9 mouse cellular contexts compared by ENCODE assay signal in genomic region chr1:167669796-167670195, GRCm38 (mm10). TPM values are rescaled to one million over a fixed set of nuclear protein-coding genes. Genes with fewer than 3 reads are reported as not detected.
A peak's percentile ranks its signal among the peaks of the same experiment; 100 is the strongest.
DNase-seq lines count a peak whose midpoint lies in the region; ATAC-seq and TF ChIP-seq lines count a peak whose summit lies in the region.
"Had no signal": no experiment of that assay in that cellular context is flagged by ENCODE, and none has a peak within 500 bp of the region (broad histone marks: within the 10 kb centered on the region; RNA-seq: fewer than 3 reads in every experiment).

No protein-coding gene starts in this region.

- WGBS in midbrain, embryonic 13.5 days, result 31% methylated on average over 6 of the region's 6 CpGs
- WGBS in midbrain, embryonic 15.5 days, result 37% methylated on average over 6 of the region's 6 CpGs
- WGBS in liver, postnatal 0 days (ENCODE audit: insufficient replicate concordance), result 29% methylated on average over 6 of the region's 6 CpGs

- intact Hi-C loops in heart, postnatal 14 days (cut with DNase I), result no loop called here

- peak; percentile 72 for DNase-seq in adrenal gland, postnatal 10 days
- peak; percentile 86 to 90 for DNase-seq in cerebellum, postnatal 14 days
- DNase-seq in heart, postnatal 14 days, result peak; percentile 52 to 65
- DNase-seq in liver, postnatal 0 days, result peak; percentile 68
- DNase-seq in right cerebral cortex, postnatal 4 days, result peak; percentile 38

- H3K9ac ChIP-seq in midbrain, embryonic 13.5 days (replicated peaks), result no peak overlapping the region
- no peak overlapping the region for H3K9ac ChIP-seq in midbrain, embryonic 15.5 days
- no peak overlapping the region for H3K9ac ChIP-seq in liver, postnatal 0 days (replicated peaks)
- H3K9ac ChIP-seq: midbrain, embryonic 12.5 days had no signal

- TF ChIP-seq CTCF in liver, postnatal 0 days (IDR thresholded peaks at IDR 0.05; ENCODE audit: low read depth), result peak; percentile 85

- no peak overlapping the region for H3K4me3 ChIP-seq in midbrain, embryonic 13.5 days (replicated peaks)
- no peak overlapping the region for H3K4me3 ChIP-seq in midbrain, embryonic 15.5 days
- H3K4me3 ChIP-seq in liver, postnatal 0 days (ENCODE audit: low read depth, low read length), result no peak overlapping the region
- H3K4me3 ChIP-seq: midbrain, embryonic 12.5 days had no signal

- 0 out of 2 replicates have a peak, but pooled peaks cover 3% of the 10 kb centered on the region for H3K4me1 ChIP-seq in midbrain, embryonic 13.5 days (replicated peaks)
- no peaks in the 10 kb centered on the region for H3K4me1 ChIP-seq in midbrain, embryonic 15.5 days
- H3K4me1 ChIP-seq in liver, postnatal 0 days (ENCODE audit: insufficient read depth), result no peaks in the 10 kb centered on the region
- H3K4me1 ChIP-seq: midbrain, embryonic 12.5 days had no signal

- TF ChIP-seq EP300 in liver, postnatal 0 days (IDR thresholded peaks at IDR 0.05; ENCODE audit: low read depth), result no peak

- no peaks in the 10 kb centered on the region for H3K36me3 ChIP-seq in midbrain, embryonic 13.5 days
- no peaks in the 10 kb centered on the region for H3K36me3 ChIP-seq in midbrain, embryonic 15.5 days (replicated peaks)
- H3K36me3 ChIP-seq in liver, postnatal 0 days (replicated peaks; ENCODE audit: insufficient read depth, low read length), result no peaks in the 10 kb centered on the region
- H3K36me3 ChIP-seq: midbrain, embryonic 12.5 days had no signal

- H3K27me3 ChIP-seq in midbrain, embryonic 13.5 days, result peaks cover 52% of the 10 kb centered on the region
- peaks cover 21% of the 10 kb centered on the region for H3K27me3 ChIP-seq in midbrain, embryonic 15.5 days (replicated peaks)
- peaks cover 15% of the 10 kb centered on the region; the same call in 1 of the 2 replicates for H3K27me3 ChIP-seq in liver, postnatal 0 days (ENCODE audit: insufficient read depth, low read length)

- no peaks in the 10 kb centered on the region for H3K9me3 ChIP-seq in midbrain, embryonic 13.5 days
- no peaks in the 10 kb centered on the region for H3K9me3 ChIP-seq in midbrain, embryonic 15.5 days
- H3K9me3 ChIP-seq in liver, postnatal 0 days (ENCODE audit: low read length), result no peaks in the 10 kb centered on the region
- H3K9me3 ChIP-seq: midbrain, embryonic 12.5 days had no signal

- H3K27ac ChIP-seq in midbrain, embryonic 13.5 days, result no peak overlapping the region
- no peak overlapping the region for H3K27ac ChIP-seq in midbrain, embryonic 15.5 days
- H3K27ac ChIP-seq in liver, postnatal 0 days (ENCODE audit: low read depth), result no peak overlapping the region
- H3K27ac ChIP-seq: midbrain, embryonic 12.5 days had no signal

- 0 out of 2 replicates have a peak, but pooled peaks have one; percentile 27 for ATAC-seq in midbrain, embryonic 13.5 days
- no peak for ATAC-seq in midbrain, embryonic 15.5 days (replicated peaks)
- ATAC-seq in liver, postnatal 0 days, result no peak

- no peak overlapping the region for H3K4me2 ChIP-seq in midbrain, embryonic 13.5 days (replicated peaks)
- no peak overlapping the region for H3K4me2 ChIP-seq in midbrain, embryonic 15.5 days
- H3K4me2 ChIP-seq in liver, postnatal 0 days (ENCODE audit: low read depth, low read length), result no peak overlapping the region
- H3K4me2 ChIP-seq: midbrain, embryonic 12.5 days had no signal

RNA-seq across cellular contexts. Expression of gene Lmx1a, which starts 19.2 kb away (rescaled TPM):
- polyA plus RNA-seq in midbrain, embryonic 13.5 days (2015; fragmentation: Nextera tagmentation; extraction: Ambion mirVana), result 15.0 and 19.6 TPM in 2 replicates
- 8.8 and 11.9 TPM in 2 replicates for polyA plus RNA-seq in midbrain, embryonic 15.5 days (2015; fragmentation: Nextera tagmentation; extraction: Ambion mirVana)
- total RNA-seq in adrenal gland, postnatal 10 days (2021), result under 1 TPM; 0.15 to 0.21 TPM
- not detected for total RNA-seq in heart, postnatal 14 days (2021)
- not detected in 2 replicates for polyA plus RNA-seq in liver, postnatal 0 days (2015; fragmentation: Nextera tagmentation; extraction: Ambion mirVana)
- total RNA-seq: heart, adult 18-20 months had no signal

Comparison
In these comparisons a context has a peak if more than half of its experiments do, and no peak if none do; other contexts are left out.
1. DNase-seq: peak in every context shown above with its lines; median percentile 88 in cerebellum, postnatal 14 days; 72 in adrenal gland, postnatal 10 days; 68 in liver, postnatal 0 days; 58 in heart, postnatal 14 days; 38 in right cerebral cortex, postnatal 4 days.